Mouse (Mus musculus): ENCODE results near the gene Gemin5. TPM values are rescaled to one million over a fixed set of nuclear protein-coding genes. Genes with fewer than 3 reads are reported as not detected.
"Not testable (repeated sequence)": the region's sequence is repeated elsewhere in the genome, so short reads cannot be mapped to it uniquely, and the experiment has no call there.

Gene Gemin5
- polyA plus RNA-seq, 1 experiment from 2014 or later = 13.9 TPM

- not testable (repeated sequence) for ATAC-seq; H3K9me3 ChIP-seq (replicated peaks); H3K27me3 ChIP-seq; H3K4me1 ChIP-seq; H3K27ac ChIP-seq; H3K36me3 ChIP-seq (ENCODE audit: poor library complexity, severe bottlenecking)
- peak within 1 kb of the TSS; percentile 48 for H3K4me3 ChIP-seq
- H3K9ac ChIP-seq = peak within 1 kb of the TSS; percentile 54
- 6% methylated on average over 11 of the region's 15 CpGs for WGBS
- H3K4me2 ChIP-seq = peak within 1 kb of the TSS; percentile 62
Observed at GRCm38 (mm10) chr11:58199229-58200037, 31.1 kb upstream of the Gemin5 start, which contains the start of the genes Igtp and Irgm2. Igtp (plus strand) TSS chr11:58199556. Irgm2 (plus strand) TSS chr11:58199618.

DNA sequence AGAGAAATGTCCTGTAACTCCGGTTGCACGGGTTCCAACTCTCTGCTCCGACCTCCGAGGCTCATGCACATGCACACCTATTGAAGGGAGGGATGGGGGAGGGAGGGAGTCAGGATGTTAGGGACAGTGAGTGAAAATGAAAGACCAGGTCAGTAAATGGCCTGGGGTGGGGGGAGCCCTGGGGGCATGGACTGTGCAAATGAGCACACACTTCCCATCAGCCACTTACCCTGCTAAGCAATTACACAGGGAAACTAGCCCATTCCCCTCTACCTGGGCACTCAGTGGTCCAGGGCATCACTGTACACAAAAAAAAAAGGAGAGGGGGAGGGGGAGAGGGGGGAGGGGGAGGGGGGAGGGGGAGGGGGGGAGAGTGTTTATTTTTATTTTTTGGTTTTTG is 30.3 kb upstream of the Gemin5 start:
- no peak overlapping the region for H3K9ac ChIP-seq
- H3K4me1 ChIP-seq = peaks cover 5% of the 10 kb centered on the region; the same call in 1 of the 2 replicates
- ATAC-seq = no peak
- H3K27me3 ChIP-seq = no peaks in the 10 kb centered on the region
- H3K36me3 ChIP-seq (ENCODE audit: poor library complexity, severe bottlenecking) = no peaks in the 10 kb centered on the region
- no peak overlapping the region for H3K27ac ChIP-seq
- no peak overlapping the region for H3K4me3 ChIP-seq
- H3K9me3 ChIP-seq (replicated peaks) = no peaks in the 10 kb centered on the region
- peak overlapping the region; percentile 62 for H3K4me2 ChIP-seq
- WGBS = 78% methylated on average over 4 of the region's 4 CpGs

DNA sequence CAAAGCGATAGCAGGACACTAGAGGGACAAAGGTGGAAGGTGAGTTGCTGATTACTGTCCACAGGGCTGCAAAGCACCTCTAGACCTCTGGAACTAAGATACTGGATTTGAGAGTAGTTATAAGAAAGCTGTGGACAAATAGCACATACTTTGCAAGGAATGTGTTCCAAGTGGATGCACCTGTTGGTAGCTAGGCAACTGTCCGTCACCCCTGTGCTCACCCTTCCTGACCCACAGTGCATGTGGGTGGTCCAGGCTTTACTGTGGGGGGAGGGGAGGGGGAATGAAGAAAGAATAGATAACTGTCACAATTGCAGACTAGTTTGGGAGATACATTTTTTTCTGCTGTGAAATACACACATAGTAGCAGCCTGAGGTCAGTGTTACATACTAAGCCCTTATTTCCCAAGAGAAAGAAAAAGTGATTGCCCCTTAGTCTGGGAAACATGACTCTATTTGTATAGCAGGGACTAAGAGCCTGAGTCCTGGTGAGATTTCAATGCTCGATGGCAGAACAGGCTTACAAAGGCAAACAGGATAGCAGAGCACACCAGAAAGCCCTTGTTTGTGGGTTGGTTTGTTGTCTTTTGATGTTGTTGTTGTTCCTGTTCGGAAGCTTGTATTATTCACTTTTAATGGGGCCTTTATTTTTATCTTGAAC is 25.7 kb upstream of the Gemin5 start:
- no peak for ATAC-seq
- Histone ChIP-seq H3K27me3 (no peaks in the 10 kb centered on the region), H3K4me2 (no peak overlapping the region), H3K27ac (no peak overlapping the region), H3K4me3 (no peak overlapping the region), H3K36me3 (ENCODE audit: poor library complexity, severe bottlenecking) (no peaks in the 10 kb centered on the region), H3K4me1 (peaks cover under 1% of the 10 kb centered on the region; the same call in 1 of the 2 replicates), H3K9ac (no peak overlapping the region), H3K9me3 (replicated peaks) (no peaks in the 10 kb centered on the region)
- 45% methylated on average over 4 of the region's 4 CpGs for WGBS

DNA sequence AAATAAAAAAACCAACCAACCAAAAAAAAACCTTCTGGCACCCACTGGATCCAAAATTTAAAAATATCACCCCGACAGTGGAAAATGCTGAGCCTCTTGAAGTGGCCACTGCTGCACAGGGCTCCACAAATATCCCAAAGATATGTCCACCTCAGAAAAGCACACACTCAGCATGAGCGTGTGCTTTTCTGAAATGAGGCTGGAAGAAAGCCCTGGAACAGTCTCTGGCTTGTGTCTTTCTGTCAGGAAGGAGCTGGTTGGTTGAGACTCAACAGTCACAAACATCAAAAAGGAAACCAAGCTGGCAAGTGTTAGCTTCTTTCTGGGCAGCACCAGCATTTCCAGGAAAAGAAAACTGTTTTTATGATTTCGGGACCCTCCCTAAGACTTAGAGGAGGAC is 25.0 kb upstream of the Gemin5 start:
- Histone ChIP-seq H3K27ac (no peak overlapping the region), H3K9ac (no peak overlapping the region), H3K9me3 (replicated peaks) (no peaks in the 10 kb centered on the region), H3K36me3 (ENCODE audit: poor library complexity, severe bottlenecking) (no peaks in the 10 kb centered on the region), H3K4me2 (no peak overlapping the region), H3K27me3 (no peaks in the 10 kb centered on the region), H3K4me3 (no peak overlapping the region), H3K4me1 (no peaks in the 10 kb centered on the region)
- no peak for ATAC-seq
- 86% methylated on average over 3 of the region's 3 CpGs for WGBS

GRCm38 (mm10) chr11:58189675-58190074 is 21.3 kb upstream of the Gemin5 start:
- Histone ChIP-seq H3K4me2 (no peak overlapping the region), H3K9me3 (replicated peaks) (no peaks in the 10 kb centered on the region), H3K4me3 (no peak overlapping the region), H3K4me1 (no peaks in the 10 kb centered on the region), H3K27ac (no peak overlapping the region), H3K9ac (no peak overlapping the region), H3K36me3 (ENCODE audit: poor library complexity, severe bottlenecking) (no peaks in the 10 kb centered on the region), H3K27me3 (no peaks in the 10 kb centered on the region)
- 94% methylated on average over 6 of the region's 6 CpGs for WGBS
- ATAC-seq = no peak

GRCm38 (mm10) chr11:58183579-58183978 is 15.2 kb upstream of the Gemin5 start:
- H3K9ac ChIP-seq = no peak overlapping the region
- no peak for ATAC-seq
- no peak overlapping the region for H3K27ac ChIP-seq
- 96% methylated on average over 3 of the region's 3 CpGs for WGBS
- peaks cover 15% of the 10 kb centered on the region for H3K36me3 ChIP-seq (ENCODE audit: poor library complexity, severe bottlenecking)
- H3K9me3 ChIP-seq (replicated peaks) = no peaks in the 10 kb centered on the region
- H3K27me3 ChIP-seq = no peaks in the 10 kb centered on the region
- no peak overlapping the region for H3K4me3 ChIP-seq
- no peaks in the 10 kb centered on the region for H3K4me1 ChIP-seq
- H3K4me2 ChIP-seq = no peak overlapping the region

- Histone ChIP-seq H3K9ac (no peak overlapping the region), H3K4me3 (no peak overlapping the region), H3K27me3 (no peaks in the 10 kb centered on the region), H3K4me2 (no peak overlapping the region), H3K4me1 (no peaks in the 10 kb centered on the region), H3K36me3 (ENCODE audit: poor library complexity, severe bottlenecking) (peaks cover 42% of the 10 kb centered on the region), H3K27ac (no peak overlapping the region), H3K9me3 (replicated peaks) (no peaks in the 10 kb centered on the region)
- no peak for ATAC-seq
- WGBS = 90% methylated on average over 7 of the region's 7 CpGs
Observed at GRCm38 (mm10) chr11:58180756-58181155, 12.4 kb upstream of the Gemin5 start.

GRCm38 (mm10) chr11:58179986-58180385 is 11.6 kb upstream of the Gemin5 start:
- ATAC-seq; H3K9ac ChIP-seq; H3K4me1 ChIP-seq; H3K4me2 ChIP-seq; H3K4me3 ChIP-seq; H3K27me3 ChIP-seq; H3K9me3 ChIP-seq (replicated peaks); H3K27ac ChIP-seq: not testable (repeated sequence)
- H3K36me3 ChIP-seq (ENCODE audit: poor library complexity, severe bottlenecking) = peaks cover 50% of the 10 kb centered on the region
- 93% methylated on average over 6 of the region's 6 CpGs for WGBS

- Histone ChIP-seq H3K4me3 (no peak overlapping the region), H3K4me2 (no peak overlapping the region), H3K9me3 (replicated peaks) (no peaks in the 10 kb centered on the region), H3K36me3 (ENCODE audit: poor library complexity, severe bottlenecking) (peaks cover 53% of the 10 kb centered on the region), H3K27me3 (no peaks in the 10 kb centered on the region), H3K27ac (no peak overlapping the region), H3K4me1 (no peaks in the 10 kb centered on the region), H3K9ac (no peak overlapping the region)
- ATAC-seq = 0 out of 2 replicates have a peak, but pooled peaks have one; percentile 13
- 20% methylated on average over 3 of the region's 3 CpGs for WGBS
Observed at GRCm38 (mm10) chr11:58179563-58179962, 11.2 kb upstream of the Gemin5 start.

GRCm38 (mm10) chr11:58171459-58172091 is 3.2 kb upstream of the Gemin5 start, which contains the start of gene Mrpl22:
Mrpl22 (plus strand) TSS chr11:58171661.
- peak within 1 kb of the TSS; percentile 40; the same call in 1 of the 2 replicates for H3K27ac ChIP-seq
- H3K4me1 ChIP-seq = peaks cover 21% of the 10 kb centered on the region
- ATAC-seq = peak; percentile 78
- H3K4me2 ChIP-seq = peak within 1 kb of the TSS; percentile 90
- H3K9me3 ChIP-seq (replicated peaks) = no peaks in the 10 kb centered on the region
- under 1% methylated on average over 34 of the region's 34 CpGs for WGBS
- H3K4me3 ChIP-seq = peak within 1 kb of the TSS; percentile 66
- H3K27me3 ChIP-seq = no peaks in the 10 kb centered on the region
- peaks cover 35% of the 10 kb centered on the region for H3K36me3 ChIP-seq (ENCODE audit: poor library complexity, severe bottlenecking)
- peak within 1 kb of the TSS; percentile 82 for H3K9ac ChIP-seq

DNA sequence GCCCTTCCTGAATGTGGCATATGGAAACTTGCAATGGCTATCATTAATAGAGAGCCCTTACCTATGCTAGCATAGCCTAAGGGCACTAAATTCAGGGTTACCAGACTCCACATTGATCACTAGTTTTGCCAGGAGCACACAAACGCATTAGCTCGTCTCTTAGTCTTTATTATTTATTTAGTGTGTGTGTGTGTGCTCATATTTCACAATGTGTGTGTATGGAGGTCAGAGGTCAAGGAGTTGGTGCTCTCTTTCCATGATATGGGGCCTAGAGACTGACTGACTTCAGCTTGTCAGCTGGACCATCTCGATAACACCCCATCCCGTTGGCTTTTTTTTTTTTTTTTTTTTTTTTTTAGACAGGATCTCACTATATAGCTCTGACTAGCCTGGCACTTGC is 1.3 kb upstream of the Gemin5 start:
- Histone ChIP-seq H3K4me1 (peaks cover 21% of the 10 kb centered on the region), H3K27ac (no peak overlapping the region), H3K27me3 (no peaks in the 10 kb centered on the region), H3K36me3 (ENCODE audit: poor library complexity, severe bottlenecking) (peaks cover 35% of the 10 kb centered on the region), H3K4me3 (no peak overlapping the region), H3K4me2 (no peak overlapping the region), H3K9ac (no peak overlapping the region), H3K9me3 (replicated peaks) (peaks cover 5% of the 10 kb centered on the region; the same call in 1 of the 2 replicates)
- 89% methylated on average over 4 of the region's 4 CpGs for WGBS
- no peak for ATAC-seq

GRCm38 (mm10) chr11:58167822-58168166 is 545 bp downstream of the Gemin5 start:
- Histone ChIP-seq H3K36me3 (ENCODE audit: poor library complexity, severe bottlenecking) (peaks cover 36% of the 10 kb centered on the region), H3K27ac (no peak overlapping the region), H3K27me3 (no peaks in the 10 kb centered on the region), H3K4me1 (peaks cover 20% of the 10 kb centered on the region), H3K4me3 (peak overlapping the region; percentile 82), H3K9ac (peak overlapping the region; percentile 85), H3K4me2 (peak overlapping the region; percentile 66), H3K9me3 (replicated peaks) (peaks cover 5% of the 10 kb centered on the region; the same call in 1 of the 2 replicates)
- 1% methylated on average over 8 of the region's 8 CpGs for WGBS
- ATAC-seq = no peak; the same call in 1 of the 2 replicates

All from forebrain, embryonic 13.5 days (tissue).